In the genomic region with DNA sequence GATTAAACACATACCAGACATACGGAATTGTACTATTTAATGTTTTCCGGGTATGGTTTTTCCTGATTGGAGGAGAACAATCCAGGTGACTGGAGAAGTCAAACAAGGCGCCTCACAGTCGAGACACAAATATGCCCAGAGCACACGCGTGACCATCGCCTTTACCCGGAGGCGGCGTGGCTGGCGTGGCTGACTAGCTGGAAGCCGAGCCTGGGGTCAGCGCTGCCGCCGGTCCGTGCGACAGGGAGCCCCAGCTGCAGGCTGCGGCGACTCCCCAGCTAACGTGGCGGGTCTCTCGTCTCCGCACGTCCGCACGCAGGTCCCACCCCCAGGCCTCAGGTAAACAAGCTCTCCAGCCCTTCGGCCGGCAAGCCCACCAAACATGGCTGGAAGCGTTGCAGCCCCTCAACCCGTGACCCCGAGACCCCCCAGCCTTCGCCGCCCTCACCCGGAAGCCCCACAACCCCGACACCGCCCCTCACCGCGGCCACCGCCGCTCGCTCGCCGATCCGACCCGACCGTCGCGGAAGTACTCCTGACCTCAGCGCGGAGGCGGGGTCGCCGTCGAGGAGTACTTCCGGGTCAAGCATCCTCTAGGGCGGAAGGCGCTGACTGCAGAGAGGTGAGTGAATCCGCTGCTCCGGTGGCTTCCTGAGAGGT, we compare ENCODE assay signal across 7 mouse cellular contexts. TPM values are rescaled to one million over a fixed set of nuclear protein-coding genes. Genes with fewer than 3 reads are reported as not detected.
A peak's percentile ranks its signal among the peaks of the same experiment; 100 is the strongest.
DNase-seq lines count a peak whose midpoint lies in the region; ATAC-seq lines count a peak whose summit lies in the region.

A gene (minus strand): TSS at position 527 of the 660 bp plus-strand sequence.
A gene (plus strand): TSS at position 574 of the 660 bp plus-strand sequence.

- peak within 1 kb of the TSS; percentile 92 for H3K27ac ChIP-seq in intestine, embryonic 16.5 days (ENCODE audit: low read length)
- H3K27ac ChIP-seq in midbrain, embryonic 11.5 days (ENCODE audit: low read depth, low read length), result peak within 1 kb of the TSS; percentile 61

- WGBS in intestine, embryonic 16.5 days, result under 1% methylated on average over 59 of the region's 59 CpGs
- WGBS in midbrain, embryonic 11.5 days, result under 1% methylated on average over 59 of the region's 59 CpGs

- H3K4me2 ChIP-seq in intestine, embryonic 16.5 days (ENCODE audit: low read depth, low read length), result peak within 1 kb of the TSS; percentile 61
- H3K4me2 ChIP-seq in midbrain, embryonic 11.5 days, result peak within 1 kb of the TSS; percentile 67

- peaks cover 9% of the 10 kb centered on the region; the same call in 1 of the 2 replicates for H3K4me1 ChIP-seq in intestine, embryonic 16.5 days (ENCODE audit: control insufficient read depth, insufficient read depth, low read length)
- peaks cover 6% of the 10 kb centered on the region; the same call in 1 of the 2 replicates for H3K4me1 ChIP-seq in midbrain, embryonic 11.5 days (ENCODE audit: control insufficient read depth, insufficient read depth, low read length)

- H3K36me3 ChIP-seq in intestine, embryonic 16.5 days (ENCODE audit: control insufficient read depth, insufficient read depth, low read length), result no peaks in the 10 kb centered on the region
- no peaks in the 10 kb centered on the region for H3K36me3 ChIP-seq in midbrain, embryonic 11.5 days (ENCODE audit: control insufficient read depth, insufficient read depth, low read length)

- intact Hi-C loops in left cerebral cortex, postnatal 36 days (cut with DNase I), result no loop called here

- H3K27me3 ChIP-seq in intestine, embryonic 16.5 days (replicated peaks; ENCODE audit: control insufficient read depth, insufficient read depth, low read length), result no peaks in the 10 kb centered on the region
- H3K27me3 ChIP-seq in midbrain, embryonic 11.5 days (ENCODE audit: control insufficient read depth, insufficient read depth, low read length), result no peaks in the 10 kb centered on the region

- peak within 1 kb of the TSS; percentile 94 for H3K9ac ChIP-seq in intestine, embryonic 16.5 days (ENCODE audit: low read depth, low read length)
- H3K9ac ChIP-seq in midbrain, embryonic 11.5 days (ENCODE audit: low read length), result peak within 1 kb of the TSS; percentile 82

- peak; percentile 94 for DNase-seq in adrenal gland, adult 2 months
- DNase-seq in embryo, embryonic 11.5 days (ENCODE audit: low read depth, low spot score), result peak; percentile 86
- DNase-seq in gastrocnemius, postnatal 4 days (ENCODE audit: low spot score in 2 of 2), result peak; percentile 92 to 95
- peak; percentile 89 to 90 for DNase-seq in left cerebral cortex, postnatal 36 days (ENCODE audit: low spot score in 2 of 2)
- DNase-seq in midbrain, embryonic 11.5 days (ENCODE audit: low spot score, missing footprints), result peak; percentile 98
- DNase-seq in skeletal muscle tissue, adult 2 months (ENCODE audit: low read depth, low spot score), result peak; percentile 77

- H3K4me3 ChIP-seq in intestine, embryonic 16.5 days (ENCODE audit: low read length), result peak within 1 kb of the TSS; percentile 97
- H3K4me3 ChIP-seq in midbrain, embryonic 11.5 days (ENCODE audit: low read depth, low read length), result peak within 1 kb of the TSS; percentile 87

- ATAC-seq in intestine, embryonic 16.5 days, result peak; percentile 96
- ATAC-seq in midbrain, embryonic 11.5 days (ENCODE audit: low FRiP score), result peak; percentile 97

- H3K9me3 ChIP-seq in intestine, embryonic 16.5 days (ENCODE audit: control insufficient read depth, low read length), result no peaks in the 10 kb centered on the region
- no peaks in the 10 kb centered on the region for H3K9me3 ChIP-seq in midbrain, embryonic 11.5 days (ENCODE audit: control insufficient read depth, low read length)

RNA-seq across cellular contexts. Expression of the first gene that starts in this region (rescaled TPM):
- 10 to 100 TPM; 62.1 to 66.5 TPM for total RNA-seq in adrenal gland, adult 2 months (2021)
- 18.1 and 22.7 TPM in 2 replicates for polyA plus RNA-seq in adrenal gland, adult 2 months (2012; rRNA removed)
- 10 to 100 TPM; 36.9 to 44.9 TPM for total RNA-seq in gastrocnemius, postnatal 4 days (2021)
- polyA plus RNA-seq in intestine, embryonic 16.5 days (2015; fragmentation: Nextera tagmentation; extraction: Ambion mirVana), result 89.6 and 90.5 TPM in 2 replicates
- 10 to 100 TPM; 26.9 to 34.7 TPM for total RNA-seq in left cerebral cortex, postnatal 36 days (2021)
- 52.5 and 56.4 TPM in 2 replicates for polyA plus RNA-seq in midbrain, embryonic 11.5 days (2014; fragmentation: Nextera tagmentation; extraction: Ambion mirVana)

RNA-seq across cellular contexts. Expression of the second gene that starts in this region (rescaled TPM):
- total RNA-seq in adrenal gland, adult 2 months (2021), result 10 to 100 TPM; 22.3 to 26.3 TPM
- polyA plus RNA-seq in adrenal gland, adult 2 months (2012; rRNA removed), result 5.0 and 6.7 TPM in 2 replicates
- 10 to 100 TPM; 23.6 to 24.6 TPM for total RNA-seq in gastrocnemius, postnatal 4 days (2021)
- 36.1 and 37.6 TPM in 2 replicates for polyA plus RNA-seq in intestine, embryonic 16.5 days (2015; fragmentation: Nextera tagmentation; extraction: Ambion mirVana)
- 10 to 100 TPM; 20.9 to 26.4 TPM for total RNA-seq in left cerebral cortex, postnatal 36 days (2021)
- polyA plus RNA-seq in midbrain, embryonic 11.5 days (2014; fragmentation: Nextera tagmentation; extraction: Ambion mirVana), result 61.9 and 66.0 TPM in 2 replicates

Comparison
In these comparisons a context has a peak if more than half of its experiments do, and no peak if none do; other contexts are left out.
1. Peak in every context shown above with its lines: DNase-seq, ATAC-seq, H3K4me3 ChIP-seq and H3K27ac ChIP-seq.